Mouse (Mus musculus) embryonic facial prominence, embryonic 14.5 days (tissue): ENCODE data around the gene Gpr146. TPM values are rescaled to one million over a fixed set of nuclear protein-coding genes. Genes with fewer than 3 reads are reported as not detected.

Experiments used
- ATAC-seq: fragments of 200-750 bp; cut with Nextera tagmentation; 2 replicates; pipeline ENCODE4 v1.8.0; 2017; ENCODE audit warnings: low read depth, moderate number of reproducible peaks, moderate TSS enrichment
- DNase-seq: peaks from one replicate; pipeline ENCODE4 v3.0.0-alpha.2; 2015; ENCODE audit warnings: low spot score
- H3K27ac ChIP-seq: fragments of 300-500 bp; sonication (generic); replicated peaks from 2 replicates; pipeline ENCODE4 v1.5.1; 2014; ENCODE audit warnings: low read depth, mild to moderate bottlenecking, low read length, moderate library complexity
- H3K27me3 ChIP-seq: fragments of 300-500 bp; sonication (generic); replicated peaks from 2 replicates; pipeline ENCODE4 v1.6.1; 2014; ENCODE audit warnings: low read length; ENCODE audit not compliant: control insufficient read depth, insufficient read depth
- H3K36me3 ChIP-seq: fragments of 300-500 bp; sonication (generic); 2 replicates; pipeline ENCODE4 v1.6.1; 2014; ENCODE audit warnings: low read length, mixed read lengths; ENCODE audit not compliant: control insufficient read depth, insufficient read depth
- H3K4me1 ChIP-seq: fragments of 300-500 bp; sonication (generic); 2 replicates; pipeline ENCODE4 v1.6.1; 2014; ENCODE audit warnings: antibody characterized with exemption, low read length; ENCODE audit not compliant: control insufficient read depth, insufficient read depth
- H3K4me2 ChIP-seq: fragments of 300-500 bp; sonication (generic); 2 replicates; pipeline ENCODE4 v1.6.1; 2014; ENCODE audit warnings: low read depth, mild to moderate bottlenecking, low read length, moderate library complexity, mixed read lengths
- H3K4me3 ChIP-seq: fragments of 300-500 bp; sonication (generic); 2 replicates; pipeline ENCODE4 v1.5.1; 2014; ENCODE audit warnings: low read depth, mild to moderate bottlenecking, low read length
- H3K9ac ChIP-seq: fragments of 300-500 bp; sonication (generic); 2 replicates; pipeline ENCODE4 v1.6.1; 2014; ENCODE audit warnings: low read depth, mild to moderate bottlenecking, low read length, moderate library complexity, mixed read lengths
- H3K9me3 ChIP-seq: fragments of 300-500 bp; sonication (generic); 2 replicates; pipeline ENCODE4 v1.6.1; 2016; ENCODE audit warnings: low read length; ENCODE audit not compliant: control insufficient read depth
- WGBS: fragments of 180-500 bp; shearing (Covaris S2); extraction: QIAGEN DNeasy Blood & Tissue Kit; methylation state at CpG from one replicate; pipeline ENCODE4 v1.1.7; 2014; 5-methylcytosine and 5-hydroxymethylcytosine counted together
- polyA plus RNA-seq: library from polyadenylated mRNA; unstranded; fragments of >200 nt; fragmentation: Nextera tagmentation; extraction: Ambion mirVana; gene quantifications from 2 replicates; pipeline ENCODE4 v1.2.1, GENCODE M21; 2014

Gene Gpr146
- polyA plus RNA-seq, 1 experiment from 2014 or later, result 2.8 TPM

DNA sequence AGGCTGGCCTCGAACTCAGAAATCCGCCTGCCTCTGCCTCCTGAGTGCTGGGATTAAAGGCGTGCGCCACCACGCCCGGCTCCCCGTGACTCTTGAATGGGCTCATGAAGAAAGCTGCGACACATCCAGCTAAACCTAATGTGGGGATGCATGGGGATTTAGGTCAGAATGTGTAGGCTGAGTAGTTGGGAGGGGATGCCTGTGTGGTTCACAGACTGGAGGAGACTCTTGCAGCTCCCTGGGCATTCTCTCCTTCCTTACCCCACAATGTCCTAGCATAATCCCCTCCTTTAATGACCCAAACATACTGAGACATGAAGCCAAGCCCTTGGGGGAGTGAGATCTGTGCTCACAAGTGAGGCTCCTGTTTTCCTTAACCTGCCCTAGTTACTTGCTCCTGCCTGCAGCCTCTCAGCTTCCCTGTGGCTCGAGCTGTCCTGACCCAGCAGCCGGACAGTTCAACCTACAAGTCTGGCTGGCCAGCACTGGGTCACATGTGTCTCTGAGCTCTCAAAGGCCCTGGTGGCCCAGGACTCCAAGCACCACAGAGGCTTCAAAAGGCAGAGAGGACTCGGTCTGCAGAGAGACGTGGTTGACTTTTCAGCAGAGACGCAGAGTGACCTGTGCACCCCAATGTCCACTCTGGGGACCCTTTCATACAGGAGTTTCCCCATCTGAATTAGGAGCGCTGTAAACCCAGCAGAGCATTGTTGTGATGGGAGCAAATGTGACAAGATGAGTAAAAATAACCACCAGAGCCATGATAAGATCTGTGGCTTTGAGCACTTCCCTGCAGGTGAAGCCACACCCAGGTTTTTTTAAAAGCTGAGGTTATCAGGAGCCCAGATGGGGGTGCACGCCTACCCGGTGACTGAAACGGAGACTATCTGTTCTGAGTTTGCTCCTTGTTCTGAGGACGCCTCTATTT is 4.4 kb downstream of the Gpr146 start:
- WGBS, result 86% methylated on average over 18 of the region's 18 CpGs
- no peaks in the 10 kb centered on the region for H3K27me3 ChIP-seq
- ATAC-seq (no peak), DNase-seq (no peak)
- no peak overlapping the region for H3K27ac ChIP-seq
- H3K9me3 ChIP-seq, result no peaks in the 10 kb centered on the region
- H3K4me3 ChIP-seq, result no peak overlapping the region
- peak overlapping the region; percentile 24; the same call in 1 of the 2 replicates for H3K4me2 ChIP-seq
- no peak overlapping the region; the same call in 1 of the 2 replicates for H3K9ac ChIP-seq
- peaks cover 36% of the 10 kb centered on the region for H3K4me1 ChIP-seq
- no peaks in the 10 kb centered on the region for H3K36me3 ChIP-seq

GRCm38 (mm10) chr5:139382760-139383159 is 5.3 kb downstream of the Gpr146 start:
- no peak overlapping the region for H3K4me3 ChIP-seq
- no peaks in the 10 kb centered on the region for H3K9me3 ChIP-seq
- peaks cover 27% of the 10 kb centered on the region for H3K4me1 ChIP-seq
- WGBS, result 76% methylated on average over 8 of the region's 8 CpGs
- no peaks in the 10 kb centered on the region for H3K36me3 ChIP-seq
- H3K27ac ChIP-seq, result no peak overlapping the region
- H3K4me2 ChIP-seq, result peak overlapping the region; percentile 24; the same call in 1 of the 2 replicates
- DNase-seq (no peak), ATAC-seq (no peak)
- no peaks in the 10 kb centered on the region for H3K27me3 ChIP-seq
- no peak overlapping the region for H3K9ac ChIP-seq

DNA sequence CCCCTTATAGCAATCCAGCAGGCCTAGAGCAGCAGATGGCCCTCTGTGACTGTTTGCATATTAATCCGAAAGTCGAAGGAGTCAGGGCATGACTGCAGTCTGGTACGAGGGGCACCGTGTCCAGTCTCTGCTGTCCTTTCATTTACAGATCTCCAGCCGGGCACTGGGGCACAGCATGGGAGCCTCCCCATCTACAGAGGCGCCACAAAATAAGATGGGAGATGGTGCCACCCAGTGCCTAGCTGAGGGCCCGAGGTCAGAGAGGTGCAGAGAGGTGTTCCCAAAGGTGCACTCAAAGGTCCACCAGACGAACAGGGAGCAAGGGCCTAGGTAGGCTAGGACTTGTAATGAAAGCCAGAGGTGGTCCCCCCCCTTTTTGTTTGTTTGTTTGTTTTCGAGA is 5.7 kb downstream of the Gpr146 start:
- no peaks in the 10 kb centered on the region for H3K9me3 ChIP-seq
- H3K27ac ChIP-seq, result no peak overlapping the region
- no peak overlapping the region for H3K4me2 ChIP-seq
- 85% methylated on average over 9 of the region's 9 CpGs for WGBS
- no peak overlapping the region for H3K9ac ChIP-seq
- no peak overlapping the region for H3K4me3 ChIP-seq
- no peaks in the 10 kb centered on the region for H3K36me3 ChIP-seq
- peaks cover 22% of the 10 kb centered on the region for H3K4me1 ChIP-seq
- DNase-seq (no peak), ATAC-seq (no peak)
- no peaks in the 10 kb centered on the region for H3K27me3 ChIP-seq

GRCm38 (mm10) chr5:139384531-139384930 is 7.0 kb downstream of the Gpr146 start:
- Histone ChIP-seq H3K9me3 (no peaks in the 10 kb centered on the region), H3K27ac (no peak overlapping the region), H3K9ac (no peak overlapping the region), H3K27me3 (no peaks in the 10 kb centered on the region), H3K4me2 (no peak overlapping the region), H3K4me1 (peaks cover 17% of the 10 kb centered on the region), H3K36me3 (no peaks in the 10 kb centered on the region), H3K4me3 (no peak overlapping the region)
- no peak for ATAC-seq
- no peak for DNase-seq
- 56% methylated on average over 10 of the region's 10 CpGs for WGBS

- Histone ChIP-seq H3K9me3 (no peaks in the 10 kb centered on the region), H3K4me1 (peaks cover 15% of the 10 kb centered on the region), H3K27ac (no peak overlapping the region), H3K36me3 (no peaks in the 10 kb centered on the region), H3K4me3 (no peak overlapping the region), H3K9ac (no peak overlapping the region), H3K4me2 (no peak overlapping the region), H3K27me3 (no peaks in the 10 kb centered on the region)
- ATAC-seq (no peak), DNase-seq (no peak)
- WGBS, result 95% methylated on average over 5 of the region's 5 CpGs
Measured at GRCm38 (mm10) chr5:139386047-139386446, 8.6 kb downstream of the Gpr146 start.

GRCm38 (mm10) chr5:139387329-139388194 is 10.1 kb downstream of the Gpr146 start:
- no peak for ATAC-seq
- Histone ChIP-seq H3K9ac (no peak overlapping the region), H3K4me2 (no peak overlapping the region)

GRCm38 (mm10) chr5:139388195-139388570 is 10.7 kb downstream of the Gpr146 start:
- peak overlapping the region; percentile 24; the same call in 1 of the 2 replicates for H3K27ac ChIP-seq
- no peak overlapping the region for H3K4me2 ChIP-seq
- no peak overlapping the region for H3K9ac ChIP-seq
- H3K4me3 ChIP-seq, result no peak overlapping the region
- 0 out of 2 replicates have a peak, but pooled peaks cover 4% of the 10 kb centered on the region for H3K36me3 ChIP-seq
- no peaks in the 10 kb centered on the region for H3K27me3 ChIP-seq
- H3K9me3 ChIP-seq, result no peaks in the 10 kb centered on the region
- no peak for DNase-seq
- whole genome bisulfite sequencing, result 65% methylated on average over 4 of the region's 4 CpGs
- ATAC-seq, result no peak
- H3K4me1 ChIP-seq, result peaks cover 13% of the 10 kb centered on the region

More at GRCm38 (mm10) chr5:139387329-139388194, 10.1 kb downstream of the Gpr146 start:
- H3K9me3 ChIP-seq, result no peaks in the 10 kb centered on the region
- H3K4me3 ChIP-seq, result no peak overlapping the region
- WGBS, result 83% methylated on average over 8 of the region's 10 CpGs
- H3K27ac ChIP-seq, result peak overlapping the region; percentile 24; the same call in 1 of the 2 replicates
- no peaks in the 10 kb centered on the region for H3K27me3 ChIP-seq
- peaks cover 13% of the 10 kb centered on the region for H3K4me1 ChIP-seq
- DNase-seq, result no peak
- 0 out of 2 replicates have a peak, but pooled peaks cover 4% of the 10 kb centered on the region for H3K36me3 ChIP-seq
